Mouse (Mus musculus) cortical plate, adult 2 months (tissue): ENCODE results near the gene Naa80. TPM values are rescaled to one million over a fixed set of nuclear protein-coding genes. Genes with fewer than 3 reads are reported as not detected.

ENCODE experiments used
- H3K27ac ChIP-seq: fragments of 200-500 bp; 2 replicates; pipeline ENCODE4 v1.5.1; 2012; ENCODE audit warnings: low read length, control low read depth, inconsistent platforms; ENCODE audit not compliant: insufficient read depth
- H3K4me1 ChIP-seq: fragments of 200-500 bp; 2 replicates; pipeline ENCODE4 v1.6.1; 2011; ENCODE audit warnings: low read length; ENCODE audit not compliant: control insufficient read depth, insufficient read depth
- H3K4me3 ChIP-seq: fragments of 200-500 bp; 2 replicates; pipeline ENCODE4 v1.5.1; 2011; ENCODE audit warnings: mild to moderate bottlenecking, low read length, control low read depth; ENCODE audit not compliant: insufficient read depth
- CTCF ChIP-seq: fragments of 200-500 bp; IDR thresholded peaks from 2 replicates; pipeline ENCODE4 v1.5.1; 2011; ENCODE audit warnings: mild to moderate bottlenecking, control low read depth, low read length; ENCODE audit not compliant: insufficient read depth; ENCODE audit errors: extremely low read depth
- POLR2A ChIP-seq: fragments of 200-500 bp; IDR thresholded peaks from 2 replicates; pipeline ENCODE4 v1.6.1; 2011; ENCODE audit warnings: mild to moderate bottlenecking, low read length, control low read depth; ENCODE audit not compliant: insufficient read depth; ENCODE audit errors: extremely low read depth
- polyA plus RNA-seq: library from polyadenylated mRNA; depleted of rRNA; stranded (reverse); fragments of >200 nt; gene quantifications from 2 replicates; pipeline ENCODE4 v1.2.3, GENCODE M21; 2012

Naa80 gene
- polyA plus RNA-seq, 1 experiment: 13.8 TPM

DNA sequence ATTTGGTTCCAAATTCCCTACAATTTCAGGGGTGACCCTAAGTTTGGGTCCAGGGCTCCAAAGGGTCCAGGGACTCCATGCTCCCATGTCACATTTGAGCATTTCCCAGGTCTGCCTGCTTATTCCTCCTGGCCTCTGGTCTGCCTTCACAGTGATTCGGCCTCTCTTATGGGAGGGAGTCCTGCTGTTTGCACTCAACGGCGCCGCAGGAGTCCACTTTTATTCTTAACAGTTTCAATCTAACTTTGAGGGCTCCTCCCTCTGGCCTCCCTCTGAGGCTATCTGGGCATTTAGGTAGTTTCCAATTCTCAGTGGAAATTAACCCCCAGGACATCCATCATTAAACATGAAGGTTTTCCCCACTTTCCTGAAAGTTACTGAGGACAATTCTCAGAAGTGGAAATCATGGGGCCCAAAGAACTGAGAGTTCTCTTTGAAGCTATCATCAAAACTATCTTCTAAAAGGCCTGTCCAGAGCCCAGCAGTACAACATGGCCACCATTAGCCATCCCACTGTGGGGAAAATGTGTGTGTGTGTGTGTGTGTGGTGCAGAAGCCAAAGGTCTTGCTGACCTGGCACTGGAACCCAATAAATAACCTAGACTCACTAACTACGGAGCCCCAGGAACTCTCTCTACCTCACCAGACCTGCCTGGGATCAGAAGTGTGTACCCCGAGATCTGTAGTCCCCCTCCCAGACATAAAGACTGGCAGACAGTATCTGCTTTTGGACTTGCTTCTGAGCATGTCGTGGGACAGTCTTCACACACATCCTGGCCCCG is 15.8 kb downstream of the Naa80 start:
- Histone ChIP-seq H3K4me3 (no peak overlapping the region), H3K4me1 (no peaks in the 10 kb centered on the region), H3K27ac (no peak overlapping the region)
- TF ChIP-seq POLR2A: no peak
- TF ChIP-seq CTCF: no peak

GRCm38 (mm10) chr9:107596619-107597569 is 18.2 kb downstream of the Naa80 start:
- Histone ChIP-seq H3K4me3 (no peak overlapping the region), H3K4me1 (no peaks in the 10 kb centered on the region), H3K27ac (no peak overlapping the region)
- no peak for TF ChIP-seq POLR2A
- TF ChIP-seq CTCF: no peak

DNA sequence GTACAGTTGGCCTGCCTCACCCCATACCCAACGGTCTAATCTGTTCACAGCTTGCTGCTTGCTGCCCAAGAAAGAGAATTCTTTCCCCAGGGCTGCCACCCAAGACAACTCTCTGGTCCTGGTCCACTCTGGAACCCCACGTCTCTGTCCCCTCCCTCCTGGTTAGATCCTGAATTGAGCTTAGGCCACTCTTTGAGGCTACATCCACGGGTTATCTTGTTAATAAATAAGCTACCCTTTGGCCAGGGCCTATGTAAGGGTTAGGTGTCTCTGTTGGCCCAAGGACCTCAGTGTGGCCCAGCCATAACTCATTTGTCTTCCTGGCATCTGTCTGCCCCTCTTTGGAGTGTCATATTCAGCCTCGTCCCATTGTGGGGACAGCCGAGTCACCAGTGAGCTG is 19.7 kb downstream of the Naa80 start:
- H3K27ac ChIP-seq: no peak overlapping the region

GRCm38 (mm10) chr9:107599433-107599832 is 20.7 kb downstream of the Naa80 start:
- Histone ChIP-seq H3K4me3 (no peak overlapping the region), H3K27ac (no peak overlapping the region), H3K4me1 (no peaks in the 10 kb centered on the region; the same call in 1 of the 2 replicates)
- TF ChIP-seq POLR2A: no peak

More for the DNA sequence above, 19.7 kb downstream of the Naa80 start:
- Histone ChIP-seq H3K4me1 (no peaks in the 10 kb centered on the region; the same call in 1 of the 2 replicates), H3K4me3 (no peak overlapping the region)
- TF ChIP-seq CTCF (no peak), POLR2A (no peak)

GRCm38 (mm10) chr9:107599842-107600241 is 21.2 kb downstream of the Naa80 start:
- no peak overlapping the region for H3K4me3 ChIP-seq
- H3K4me1 ChIP-seq: no peaks in the 10 kb centered on the region; the same call in 1 of the 2 replicates
- no peak overlapping the region for H3K27ac ChIP-seq
- TF ChIP-seq CTCF: no peak
- TF ChIP-seq POLR2A: no peak

DNA sequence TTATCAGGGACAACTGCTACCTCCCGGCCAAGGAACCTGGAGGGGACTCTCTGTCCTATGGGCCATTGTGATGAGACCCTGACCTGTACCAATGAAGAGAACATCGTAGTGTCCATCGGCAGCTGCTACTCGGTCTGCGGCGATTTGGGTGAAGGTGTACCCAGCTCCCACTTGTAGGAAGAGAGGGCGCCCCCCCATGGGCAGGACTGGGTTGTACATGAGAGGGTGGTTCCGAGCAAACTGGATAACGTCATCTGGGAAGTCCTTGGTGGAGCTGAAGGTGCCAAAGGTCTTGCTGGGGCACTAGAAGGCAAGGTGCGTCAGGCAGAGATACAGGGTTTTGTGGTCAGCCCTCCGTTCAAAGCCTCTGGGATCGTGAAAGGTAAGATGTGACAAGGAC is 22.1 kb downstream of the Naa80 start:
- Histone ChIP-seq H3K4me1 (no peaks in the 10 kb centered on the region; the same call in 1 of the 2 replicates), H3K4me3 (no peak overlapping the region)
- TF ChIP-seq CTCF (0 out of 2 replicates have a peak, but pooled peaks have one; percentile 14), POLR2A (no peak)

DNA sequence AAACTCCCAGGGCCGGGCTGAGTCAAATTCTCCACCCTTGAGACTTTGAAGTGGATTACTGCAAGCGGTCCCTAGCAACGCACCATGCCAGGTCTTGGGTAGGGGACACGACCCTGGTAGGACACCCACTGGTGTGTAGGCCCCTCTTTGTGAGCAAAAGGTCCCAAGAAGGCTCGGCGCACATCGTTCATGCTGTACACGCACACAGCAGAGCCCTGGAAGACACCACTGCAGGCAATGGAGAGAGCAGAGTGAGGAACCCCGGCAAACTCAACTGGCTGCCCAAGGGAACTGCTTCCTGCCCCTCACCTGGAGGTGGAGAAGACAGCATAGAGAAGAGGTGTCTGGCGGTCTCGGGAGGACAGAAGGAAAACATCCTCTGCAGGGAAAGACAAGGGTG is 22.6 kb downstream of the Naa80 start:
- Histone ChIP-seq H3K27ac (no peak overlapping the region), H3K4me1 (no peaks in the 10 kb centered on the region; the same call in 1 of the 2 replicates)
- TF ChIP-seq CTCF (no peak), POLR2A (no peak)

More for the DNA sequence above, 22.1 kb downstream of the Naa80 start:
- no peak overlapping the region for H3K27ac ChIP-seq

GRCm38 (mm10) chr9:107602068-107602648 is 23.5 kb downstream of the Naa80 start:
- no peak overlapping the region for H3K27ac ChIP-seq
- no peak overlapping the region for H3K4me3 ChIP-seq
- no peaks in the 10 kb centered on the region; the same call in 1 of the 2 replicates for H3K4me1 ChIP-seq
- TF ChIP-seq POLR2A: no peak
- peak; percentile 96 for TF ChIP-seq CTCF

More for the DNA sequence above, 22.6 kb downstream of the Naa80 start:
- no peak overlapping the region for H3K4me3 ChIP-seq

- Histone ChIP-seq H3K27ac (no peak overlapping the region), H3K4me1 (no peaks in the 10 kb centered on the region; the same call in 1 of the 2 replicates), H3K4me3 (no peak overlapping the region)
- TF ChIP-seq CTCF (no peak), POLR2A (no peak)
These were observed 24.6 kb downstream of the Naa80 start for GRCm38 (mm10) chr9:107603251-107603650.

DNA sequence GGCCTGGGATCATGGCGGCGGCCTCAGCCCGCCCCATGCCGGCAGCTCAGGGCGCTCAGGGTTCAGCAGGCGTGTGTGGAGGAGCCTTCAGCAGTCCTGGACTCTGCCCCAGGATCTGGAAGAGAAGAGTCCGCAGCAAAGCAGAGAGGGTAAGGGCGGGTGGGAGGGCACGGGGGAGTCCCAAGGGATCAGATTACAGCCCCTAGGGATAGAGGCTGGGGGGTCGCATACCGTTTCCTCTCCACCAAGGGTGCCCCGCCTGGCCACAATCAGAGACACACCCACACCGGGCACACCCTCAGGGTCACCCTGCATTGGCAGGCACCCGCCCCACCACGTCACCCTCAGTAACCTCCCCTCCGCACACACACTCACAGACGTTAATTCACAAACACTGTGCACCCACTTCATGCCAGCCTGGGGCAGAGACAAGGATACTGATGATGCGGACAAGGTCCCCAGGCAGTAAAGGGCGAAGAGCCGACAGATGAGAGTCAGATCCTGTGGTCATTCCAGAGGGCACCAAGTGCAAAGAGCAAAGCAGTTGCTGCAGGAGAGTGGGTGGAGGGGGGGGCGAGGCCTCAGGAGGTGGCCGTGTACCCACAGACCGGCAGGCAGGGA is 26.5 kb downstream of the Naa80 start:
- Histone ChIP-seq H3K27ac (no peak overlapping the region), H3K4me3 (no peak overlapping the region), H3K4me1 (no peaks in the 10 kb centered on the region; the same call in 1 of the 2 replicates)
- TF ChIP-seq POLR2A: no peak
- TF ChIP-seq CTCF: no peak
